Mouse (Mus musculus) adrenal gland, adult 2 months (tissue): ENCODE results near the gene Smg9. TPM values are rescaled to one million over a fixed set of nuclear protein-coding genes. Genes with fewer than 3 reads are reported as not detected.
A peak's percentile ranks its signal among the peaks of the same experiment; 100 is the strongest.

Source experiments
- DNase-seq: peaks from one replicate; pipeline ENCODE4 v3.0.0; 2021
- polyA plus RNA-seq: library from polyadenylated mRNA; depleted of rRNA; stranded (reverse); fragments of >200 nt; gene quantifications from 2 replicates; pipeline ENCODE4 v1.2.3, GENCODE M21; 2012
- total RNA-seq, 2 experiments: library from RNA; stranded (reverse); gene quantifications; 2 replicates each; pipeline ENCODE4 v1.2.3; 2021

Gene Smg9
- total and polyA plus RNA-seq, 3 experiments = 19.7 to 46.0 (median 20.2) TPM

GRCm38 (mm10) chr7:24408186-24408585, 8.8 kb downstream of the Smg9 start:
- no peak for DNase-seq

GRCm38 (mm10) chr7:24410123-24410522, 10.7 kb downstream of the Smg9 start:
- DNase-seq = no peak

GRCm38 (mm10) chr7:24410831-24411230, 11.4 kb downstream of the Smg9 start:
- DNase-seq = no peak

GRCm38 (mm10) chr7:24413630-24414029, 14.2 kb downstream of the Smg9 start:
- no peak for DNase-seq

- no peak for DNase-seq
Measured at GRCm38 (mm10) chr7:24415261-24415660, 15.8 kb downstream of the Smg9 start.

- no peak for DNase-seq
Measured at GRCm38 (mm10) chr7:24419579-24419978, 20.2 kb downstream of the Smg9 start.

- no peak for DNase-seq
Measured at GRCm38 (mm10) chr7:24421648-24422047, 22.2 kb downstream of the Smg9 start.

- DNase-seq = no peak
Measured at GRCm38 (mm10) chr7:24422251-24422650, 22.8 kb downstream of the Smg9 start.

- DNase-seq = no peak
Measured at GRCm38 (mm10) chr7:24423107-24423763, 23.8 kb downstream of the Smg9 start.

- peak; percentile 30 for DNase-seq
Measured at GRCm38 (mm10) chr7:24423956-24424732, 24.7 kb downstream of the Smg9 start.

- DNase-seq = no peak
Measured at GRCm38 (mm10) chr7:24425919-24426318, 26.5 kb downstream of the Smg9 start.

GRCm38 (mm10) chr7:24427168-24427567, 27.7 kb downstream of the Smg9 start:
- DNase-seq = no peak

- no peak for DNase-seq
Measured at GRCm38 (mm10) chr7:24428725-24429124, 29.3 kb downstream of the Smg9 start.

- DNase-seq = no peak
Measured at GRCm38 (mm10) chr7:24429413-24430112, 30.1 kb downstream of the Smg9 start.

GRCm38 (mm10) chr7:24430551-24431345, 31.3 kb downstream of the Smg9 start:
- no peak for DNase-seq

GRCm38 (mm10) chr7:24431713-24432112, 32.3 kb downstream of the Smg9 start:
- no peak for DNase-seq

GRCm38 (mm10) chr7:24435305-24435704, 35.9 kb downstream of the Smg9 start:
- no peak for DNase-seq

GRCm38 (mm10) chr7:24437981-24438380, 38.6 kb downstream of the Smg9 start:
- DNase-seq = no peak

GRCm38 (mm10) chr7:24439191-24439590, 39.8 kb downstream of the Smg9 start:
- no peak for DNase-seq

- no peak for DNase-seq
Measured at GRCm38 (mm10) chr7:24439891-24440290, 40.5 kb downstream of the Smg9 start.

- DNase-seq = peak; percentile 82
Measured at GRCm38 (mm10) chr7:24441785-24442184, 42.4 kb downstream of the Smg9 start.

- DNase-seq = no peak
Measured at GRCm38 (mm10) chr7:24442313-24442712, 42.9 kb downstream of the Smg9 start.
